In genomic region chr16:7831142-7831541, GRCm38 (mm10) we compare ENCODE assay signal across 21 mouse cellular contexts.
A peak's percentile ranks its signal among the peaks of the same experiment; 100 is the strongest.
DNase-seq lines count a peak whose midpoint lies in the region; ATAC-seq lines count a peak whose summit lies in the region.
"Had no signal": no experiment of that assay in that cellular context is flagged by ENCODE, and none has a peak within 500 bp of the region (broad histone marks: within the 10 kb centered on the region; RNA-seq: fewer than 3 reads in every experiment).

No protein-coding gene starts in this region.

- 32% methylated on average over 6 of the region's 6 CpGs for WGBS in embryonic facial prominence, embryonic 14.5 days

- H3K27ac ChIP-seq in embryonic facial prominence, embryonic 14.5 days (replicated peaks; ENCODE audit: low read depth, low read length) = no peak overlapping the region
- H3K27ac ChIP-seq: embryonic facial prominence, embryonic 12.5 days; heart, embryonic 15.5 days; limb, embryonic 12.5 days; liver, embryonic 13.5 days; lung, embryonic 15.5 days; neural tube, embryonic 12.5 days; stomach, postnatal 0 days had no signal

- no peaks in the 10 kb centered on the region for H3K9me3 ChIP-seq in embryonic facial prominence, embryonic 14.5 days (ENCODE audit: control insufficient read depth, low read length)
- H3K9me3 ChIP-seq: embryonic facial prominence, embryonic 12.5 days; heart, embryonic 15.5 days; limb, embryonic 12.5 days; liver, embryonic 13.5 days; lung, embryonic 15.5 days; neural tube, embryonic 12.5 days had no signal

- no peaks in the 10 kb centered on the region for H3K27me3 ChIP-seq in embryonic facial prominence, embryonic 14.5 days (replicated peaks; ENCODE audit: control insufficient read depth, insufficient read depth, low read length)
- H3K27me3 ChIP-seq: embryonic facial prominence, embryonic 12.5 days; heart, embryonic 15.5 days; limb, embryonic 12.5 days; liver, embryonic 13.5 days; lung, embryonic 15.5 days; neural tube, embryonic 12.5 days had no signal

- no peak overlapping the region for H3K4me3 ChIP-seq in embryonic facial prominence, embryonic 14.5 days (ENCODE audit: low read depth, low read length)
- H3K4me3 ChIP-seq: embryonic facial prominence, embryonic 12.5 days; heart, embryonic 15.5 days; limb, embryonic 12.5 days; liver, embryonic 13.5 days; lung, embryonic 15.5 days; neural tube, embryonic 12.5 days had no signal

- ATAC-seq in embryonic facial prominence, embryonic 14.5 days (ENCODE audit: low read depth) = no peak
- ATAC-seq: forebrain, postnatal 0 days; intestine, embryonic 16.5 days had no signal

- DNase-seq in cerebellum, adult 9-10 months = peak; percentile 12
- DNase-seq in cerebellum, postnatal 36 days = no peak
- DNase-seq in layer of hippocampus, adult 11-12 months (ENCODE audit: low spot score) = peak; percentile 33
- no peak for DNase-seq in layer of hippocampus, postnatal 10 days (ENCODE audit: low spot score in 2 of 2)
- peak; percentile 88 for DNase-seq in brain, adult 2 months (ENCODE audit: low read depth, low spot score)
- DNase-seq in embryonic facial prominence, embryonic 14.5 days (ENCODE audit: low spot score) = peak; percentile 3
- no peak for DNase-seq in lung, postnatal 4 days
- DNase-seq in thymus, postnatal 36 days = no peak
- DNase-seq: adrenal gland, adult 2 months; forebrain, postnatal 0 days; heart, adult 18-20 months; liver, embryonic 13.5 days; right cerebral cortex, postnatal 25 days; thymus, postnatal 25 days had no signal

- no peaks in the 10 kb centered on the region for H3K4me1 ChIP-seq in embryonic facial prominence, embryonic 14.5 days (ENCODE audit: control insufficient read depth, insufficient read depth, low read length)
- H3K4me1 ChIP-seq: embryonic facial prominence, embryonic 12.5 days; heart, embryonic 15.5 days; limb, embryonic 12.5 days; liver, embryonic 13.5 days; lung, embryonic 15.5 days had no signal

- H3K4me2 ChIP-seq in embryonic facial prominence, embryonic 14.5 days (ENCODE audit: low read depth, low read length) = no peak overlapping the region
- H3K4me2 ChIP-seq: embryonic facial prominence, embryonic 12.5 days; heart, embryonic 15.5 days; limb, embryonic 12.5 days; liver, embryonic 13.5 days; lung, embryonic 15.5 days; neural tube, embryonic 12.5 days had no signal

- no peak overlapping the region for H3K9ac ChIP-seq in embryonic facial prominence, embryonic 14.5 days (ENCODE audit: low read depth, low read length)
- H3K9ac ChIP-seq: embryonic facial prominence, embryonic 12.5 days; forebrain, postnatal 0 days; heart, embryonic 15.5 days; limb, embryonic 12.5 days; liver, embryonic 13.5 days; lung, embryonic 15.5 days; neural tube, embryonic 12.5 days had no signal

- H3K36me3 ChIP-seq in embryonic facial prominence, embryonic 14.5 days (ENCODE audit: control insufficient read depth, insufficient read depth, low read length) = no peaks in the 10 kb centered on the region
- H3K36me3 ChIP-seq: embryonic facial prominence, embryonic 12.5 days; heart, embryonic 15.5 days; limb, embryonic 12.5 days; liver, embryonic 13.5 days; lung, embryonic 15.5 days; neural tube, embryonic 12.5 days had no signal

Comparison
In these comparisons a context has a peak if more than half of its experiments do, and no peak if none do; other contexts are left out.
1. DNase-seq: peak in cerebellum, adult 9-10 months (single experiment), layer of hippocampus, adult 11-12 months (single experiment), brain, adult 2 months (single experiment) and embryonic facial prominence, embryonic 14.5 days (single experiment); none in cerebellum, postnatal 36 days (0 of 2), layer of hippocampus, postnatal 10 days (0 of 2), lung, postnatal 4 days (0 of 2) and thymus, postnatal 36 days (0 of 2).